Mouse (Mus musculus) adrenal gland (tissue): ENCODE data around the gene Ifnar1.

Experiments
- intact Hi-C: fragments of 180-260 bp; cut with DNase I; formaldehyde crosslinking; loops from one replicate; pipeline ENCODE4 v1.15.1; 2025

Ifnar1 gene

GRCm38 (mm10) chr16:91537065-91537464 is 52.0 kb downstream of the Ifnar1 start:
- intact Hi-C loops, result no loop called here

GRCm38 (mm10) chr16:91538051-91538450 is 53.0 kb downstream of the Ifnar1 start:
- intact Hi-C loops, result no loop called here

GRCm38 (mm10) chr16:91538513-91538912 is 53.5 kb downstream of the Ifnar1 start:
- intact Hi-C loops, result no loop called here

- intact Hi-C loops, result no loop called here
These were observed 56.6 kb downstream of the Ifnar1 start for GRCm38 (mm10) chr16:91541573-91542081.

- intact Hi-C loops, result no loop called here
These were observed 58.6 kb downstream of the Ifnar1 start for GRCm38 (mm10) chr16:91543619-91544018.

GRCm38 (mm10) chr16:91545597-91546281 is 60.7 kb downstream of the Ifnar1 start:
- intact Hi-C loops, result no loop called here

GRCm38 (mm10) chr16:91546391-91546835 is 61.4 kb downstream of the Ifnar1 start:
- intact Hi-C loops, result no loop called here

- intact Hi-C loops, result no loop called here
These were observed 62.1 kb downstream of the Ifnar1 start, which contains the start of gene Ifngr2 for GRCm38 (mm10) chr16:91546836-91547741. TSS of gene Ifngr2 (plus strand) at chr16:91547072.

- intact Hi-C loops, result no loop called here
These were observed 62.9 kb downstream of the Ifnar1 start for GRCm38 (mm10) chr16:91547974-91548373.

- intact Hi-C loops, result no loop called here
These were observed 63.5 kb downstream of the Ifnar1 start for GRCm38 (mm10) chr16:91548586-91548985.

- intact Hi-C loops, result no loop called here
These were observed 64.0 kb downstream of the Ifnar1 start for GRCm38 (mm10) chr16:91548996-91549395.

- intact Hi-C loops, result no loop called here
These were observed 64.6 kb downstream of the Ifnar1 start for GRCm38 (mm10) chr16:91549616-91550015.

- intact Hi-C loops, result no loop called here
These were observed 66.1 kb downstream of the Ifnar1 start for GRCm38 (mm10) chr16:91551081-91551524.

- intact Hi-C loops, result no loop called here
These were observed 67.0 kb downstream of the Ifnar1 start for GRCm38 (mm10) chr16:91552072-91552471.

- intact Hi-C loops, result no loop called here
These were observed 68.6 kb downstream of the Ifnar1 start for GRCm38 (mm10) chr16:91553625-91554024.

GRCm38 (mm10) chr16:91555017-91555605 is 70.1 kb downstream of the Ifnar1 start:
- intact Hi-C loops, result no loop called here

- intact Hi-C loops, result no loop called here
These were observed 71.6 kb downstream of the Ifnar1 start for GRCm38 (mm10) chr16:91556659-91557058.
